Mouse (Mus musculus) spleen, adult 2 months (tissue): ENCODE results near the gene Stk4. TPM values are rescaled to one million over a fixed set of nuclear protein-coding genes. Genes with fewer than 3 reads are reported as not detected.

ENCODE experiments used
- DNase-seq, 2 experiments: peaks; one replicate each; pipeline versions ENCODE4 v3.0.0 to v3.0.0-alpha.2; 2012 to 2021; ENCODE audit warnings: low spot score in 2 of 2, low read depth in 1 of 2
- H3K27ac ChIP-seq: fragments of 200-500 bp; 2 replicates; pipeline ENCODE4 v1.5.1; 2012; ENCODE audit warnings: low read length, inconsistent platforms; ENCODE audit not compliant: insufficient read depth
- H3K27me3 ChIP-seq: fragments of 200-500 bp; 2 replicates; pipeline ENCODE4 v1.6.1; 2012; ENCODE audit warnings: mild to moderate bottlenecking, moderate library complexity, low read length, inconsistent platforms; ENCODE audit not compliant: control insufficient read depth, insufficient read depth
- H3K36me3 ChIP-seq: fragments of 200-500 bp; 2 replicates; pipeline ENCODE4 v1.6.1; 2012; ENCODE audit warnings: mild to moderate bottlenecking, low read length, inconsistent platforms; ENCODE audit not compliant: control insufficient read depth, insufficient read depth
- H3K4me1 ChIP-seq: fragments of 200-500 bp; 2 replicates; pipeline ENCODE4 v1.6.1; 2011; ENCODE audit warnings: inconsistent platforms; ENCODE audit not compliant: control insufficient read depth, insufficient read depth, insufficient read length
- H3K4me3 ChIP-seq: fragments of 200-500 bp; 2 replicates; pipeline ENCODE4 v1.5.1; 2011; ENCODE audit warnings: mild to moderate bottlenecking, inconsistent platforms; ENCODE audit not compliant: insufficient read depth, insufficient read length; ENCODE audit errors: extremely low read depth
- CTCF ChIP-seq: fragments of 200-500 bp; IDR thresholded peaks from 2 replicates; pipeline ENCODE4 v1.5.1; 2011; ENCODE audit warnings: mild to moderate bottlenecking, inconsistent platforms; ENCODE audit not compliant: insufficient read depth, insufficient read length, insufficient replicate concordance; ENCODE audit errors: extremely low read depth
- POLR2A ChIP-seq: fragments of 200-500 bp; IDR thresholded peaks from 2 replicates; pipeline ENCODE4 v1.6.1; 2011; ENCODE audit warnings: low read depth, low read length, inconsistent platforms
- WGBS: fragments of 180-500 bp; shearing (Covaris S2); methylation state at CpG from one replicate; pipeline ENCODE4 v1.1.7; 2018; 5-methylcytosine and 5-hydroxymethylcytosine counted together
- polyA plus RNA-seq: library from polyadenylated mRNA; depleted of rRNA; stranded (reverse); fragments of >200 nt; gene quantifications from 2 replicates; pipeline ENCODE4 v1.2.3, GENCODE M21; 2012

Stk4 gene
- polyA plus RNA-seq, 1 experiment, result 31.6 TPM

DNA sequence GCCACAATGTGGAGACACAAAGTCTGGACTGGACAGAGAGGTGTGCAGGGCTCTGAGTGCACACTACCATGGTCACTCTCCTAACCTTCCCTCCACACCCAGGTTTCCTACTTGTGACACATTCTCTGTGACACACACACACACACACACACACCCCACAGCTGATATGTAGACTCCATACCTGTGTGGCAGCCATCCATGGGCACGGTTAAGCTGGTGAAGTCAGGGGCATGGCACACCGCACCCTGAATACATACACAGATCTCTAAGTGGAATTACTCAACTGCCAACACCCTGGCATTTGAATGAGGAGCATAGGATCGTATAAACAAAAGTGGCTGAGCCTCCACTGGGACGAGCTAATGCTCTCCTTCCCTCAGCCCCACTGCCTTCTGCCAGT, 110.6 kb downstream of the Stk4 start:
- 91% methylated on average over 4 of the region's 4 CpGs for WGBS
- Histone ChIP-seq H3K4me1 (peaks cover 5% of the 10 kb centered on the region; the same call in 1 of the 2 replicates), H3K4me3 (no peak overlapping the region), H3K27me3 (no peaks in the 10 kb centered on the region), H3K27ac (no peak overlapping the region), H3K36me3 (no peaks in the 10 kb centered on the region)
- DNase-seq, result no peak
- no peak for TF ChIP-seq CTCF
- TF ChIP-seq POLR2A, result no peak

DNA sequence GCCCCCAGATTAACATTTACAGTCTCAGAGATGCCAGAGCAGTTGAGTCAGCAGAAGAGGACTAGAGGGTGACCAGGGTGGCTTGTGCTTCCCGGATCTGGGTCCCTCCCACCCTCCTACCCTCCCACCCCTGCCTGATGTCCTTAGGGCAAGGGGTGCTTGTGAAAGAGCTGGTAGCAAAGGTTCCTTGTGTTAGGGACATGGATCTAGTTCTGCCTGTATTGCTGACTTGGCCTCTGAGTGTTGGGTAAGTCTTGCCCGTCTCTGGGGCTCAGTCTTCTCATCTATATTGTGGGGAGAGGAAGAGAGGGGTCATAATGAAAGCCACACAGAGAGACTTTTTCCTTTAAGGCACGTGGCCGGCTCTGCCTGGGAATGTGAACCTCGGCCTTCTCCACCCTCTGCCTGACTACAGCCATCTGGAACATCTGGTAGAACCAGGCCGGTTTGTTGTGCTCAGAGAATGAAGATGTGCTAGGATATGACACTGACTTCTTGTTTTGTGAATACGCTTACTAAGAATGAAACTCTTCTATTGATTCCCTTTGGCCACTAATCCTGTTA, 112.7 kb downstream of the Stk4 start, which contains the start of gene Wfdc5:
Wfdc5 (minus strand) TSS at position 51 of the 564 bp plus-strand sequence.
- Histone ChIP-seq H3K27ac (no peak within 1 kb of the TSS), H3K4me1 (peaks cover 5% of the 10 kb centered on the region; the same call in 1 of the 2 replicates), H3K27me3 (no peaks in the 10 kb centered on the region), H3K4me3 (no peak within 1 kb of the TSS), H3K36me3 (no peaks in the 10 kb centered on the region)
- no peak for TF ChIP-seq POLR2A
- no peak for TF ChIP-seq CTCF
- DNase-seq, result no peak
- WGBS, result 83% methylated on average over 7 of the region's 7 CpGs

DNA sequence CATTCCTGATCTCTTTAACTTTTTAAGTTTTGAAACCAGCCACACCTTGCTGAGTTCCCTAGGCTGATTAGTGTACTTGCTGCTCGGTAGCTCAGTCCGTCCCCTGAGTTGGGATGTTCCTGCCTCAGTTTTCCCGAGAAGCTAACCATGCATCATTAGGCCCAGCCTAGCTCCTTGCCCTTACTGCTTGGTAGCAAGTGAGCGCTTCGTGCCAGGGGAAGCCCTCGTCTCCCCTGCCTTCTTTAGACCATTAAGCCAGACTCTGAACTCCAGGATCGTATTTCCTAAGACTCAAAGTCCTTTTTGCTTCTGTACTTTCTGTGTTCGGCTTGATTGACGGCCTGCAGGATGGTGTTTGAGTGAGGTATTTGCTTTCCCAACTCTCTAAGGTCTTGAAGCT, 113.2 kb downstream of the Stk4 start:
- DNase-seq, result no peak
- no peaks in the 10 kb centered on the region for H3K27me3 ChIP-seq
- WGBS, result 91% methylated on average over 9 of the region's 9 CpGs
- no peak overlapping the region for H3K27ac ChIP-seq
- no peak for TF ChIP-seq POLR2A
- TF ChIP-seq CTCF, result no peak
- H3K4me3 ChIP-seq, result no peak overlapping the region
- H3K36me3 ChIP-seq, result no peaks in the 10 kb centered on the region
- H3K4me1 ChIP-seq, result peaks cover 5% of the 10 kb centered on the region; the same call in 1 of the 2 replicates

DNA sequence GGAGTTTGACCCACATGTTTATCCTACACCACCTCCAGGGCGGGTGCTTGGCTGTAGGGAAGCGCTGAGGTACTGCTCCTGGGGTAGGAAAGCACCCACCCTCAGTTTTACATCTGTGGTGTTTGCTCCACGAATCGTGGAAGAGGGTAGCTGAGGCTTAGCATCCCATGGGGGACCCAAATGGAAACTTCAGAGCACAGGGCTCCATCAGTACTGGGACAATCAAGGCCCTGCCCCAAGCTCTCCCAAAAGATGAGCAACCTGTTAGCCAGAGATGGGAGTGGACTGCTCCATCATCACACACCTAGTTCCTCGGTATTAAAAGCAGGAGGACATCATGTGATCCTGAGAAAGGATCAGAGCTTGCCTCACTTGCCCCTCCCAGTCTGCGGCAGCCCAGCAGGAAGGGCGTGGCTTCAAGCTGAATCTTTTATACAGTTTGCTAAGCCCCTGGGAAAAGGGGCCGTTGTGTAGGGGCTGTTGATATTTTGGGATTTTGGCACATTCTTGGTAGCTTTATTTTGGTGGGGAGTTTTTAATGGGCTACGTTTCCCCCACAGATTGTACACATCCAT, 114.1 kb downstream of the Stk4 start:
- no peak overlapping the region for H3K27ac ChIP-seq
- WGBS, result 35% methylated on average over 9 of the region's 9 CpGs
- H3K4me3 ChIP-seq, result no peak overlapping the region
- TF ChIP-seq CTCF, result no peak
- no peaks in the 10 kb centered on the region for H3K36me3 ChIP-seq
- peaks cover 5% of the 10 kb centered on the region; the same call in 1 of the 2 replicates for H3K4me1 ChIP-seq
- no peaks in the 10 kb centered on the region for H3K27me3 ChIP-seq
- DNase-seq, result no peak

DNA sequence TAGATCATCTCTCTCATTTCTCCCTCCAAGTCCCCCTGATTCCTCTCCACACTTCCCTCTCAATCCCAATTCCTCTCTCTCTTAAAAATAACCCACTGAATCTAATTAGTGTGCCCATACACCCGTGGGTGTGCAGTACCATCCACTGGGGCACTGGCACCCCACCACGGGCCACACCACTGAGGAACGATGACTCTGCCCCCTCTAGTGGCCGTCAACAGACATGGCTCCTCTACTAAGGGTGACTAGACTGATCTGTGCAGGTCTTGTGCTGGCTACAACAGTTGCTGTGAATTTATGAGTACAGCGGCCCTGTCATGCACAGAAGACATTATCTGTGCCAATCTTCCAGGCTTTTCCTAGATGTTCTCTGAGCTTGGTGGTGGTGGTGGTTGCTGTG, 118.6 kb downstream of the Stk4 start:
- no peaks in the 10 kb centered on the region for H3K36me3 ChIP-seq
- TF ChIP-seq CTCF (peak; percentile 57; the same call in 1 of the 2 replicates), POLR2A (no peak)
- no peak for DNase-seq
- peaks cover 5% of the 10 kb centered on the region; the same call in 1 of the 2 replicates for H3K4me1 ChIP-seq
- H3K4me3 ChIP-seq, result no peak overlapping the region
- H3K27ac ChIP-seq, result no peak overlapping the region
- 20% methylated on average over 5 of the region's 5 CpGs for WGBS
- H3K27me3 ChIP-seq, result no peaks in the 10 kb centered on the region

DNA sequence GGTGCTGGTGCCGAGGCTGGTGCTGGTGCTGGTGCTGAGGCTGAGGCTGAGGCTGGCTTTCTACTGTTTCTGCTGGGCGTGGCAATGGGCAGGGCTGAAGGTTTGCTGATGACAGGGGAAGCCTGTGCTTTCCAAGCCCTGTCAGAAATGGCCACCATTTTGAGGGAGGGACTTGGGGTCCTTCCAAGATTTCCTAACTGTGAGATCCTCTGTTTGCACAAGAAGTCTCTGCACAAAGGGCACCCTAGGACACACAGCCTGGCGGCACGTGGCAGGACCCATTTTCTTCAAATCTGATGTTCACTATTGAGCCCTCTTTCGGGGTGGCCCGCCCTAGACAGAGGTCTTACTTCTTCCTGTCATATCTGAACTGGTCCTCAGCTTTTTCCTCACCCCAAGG, 120.5 kb downstream of the Stk4 start, which contains the start of gene Wfdc12:
Wfdc12 (minus strand) TSS at position 33 of the 400 bp plus-strand sequence.
- TF ChIP-seq CTCF, result no peak
- no peak for TF ChIP-seq POLR2A
- DNase-seq, result no peak
- WGBS, result 87% methylated on average over 6 of the region's 6 CpGs
- Histone ChIP-seq H3K4me3 (no peak within 1 kb of the TSS), H3K36me3 (no peaks in the 10 kb centered on the region), H3K27ac (no peak within 1 kb of the TSS), H3K27me3 (no peaks in the 10 kb centered on the region), H3K4me1 (no peaks in the 10 kb centered on the region)

DNA sequence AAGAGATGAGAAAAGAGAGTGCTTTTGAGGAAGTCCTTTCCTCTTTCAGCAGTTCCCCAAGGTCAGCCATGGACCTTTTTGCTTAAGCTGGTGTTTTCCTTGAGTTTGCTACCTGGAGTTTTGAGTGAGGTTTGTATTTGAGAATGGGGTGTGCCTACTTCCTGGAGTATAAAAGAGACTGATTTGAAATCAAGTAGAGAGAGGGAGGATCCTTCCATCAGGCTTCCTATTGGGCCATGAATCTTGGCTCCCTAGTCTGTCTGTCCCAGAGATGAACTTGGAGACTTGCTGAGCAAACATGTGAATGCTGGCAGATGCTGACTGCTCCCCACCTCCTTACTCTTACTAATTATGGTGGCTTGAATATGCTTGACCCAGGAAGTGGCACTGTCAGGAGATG, 122.2 kb downstream of the Stk4 start:
- no peaks in the 10 kb centered on the region for H3K27me3 ChIP-seq
- no peak overlapping the region for H3K4me3 ChIP-seq
- no peak for DNase-seq
- TF ChIP-seq POLR2A (no peak), CTCF (no peak)
- no peaks in the 10 kb centered on the region for H3K36me3 ChIP-seq
- H3K27ac ChIP-seq, result no peak overlapping the region
- H3K4me1 ChIP-seq, result no peaks in the 10 kb centered on the region
